Mouse (Mus musculus) splenic B cell, adult 2 months (primary cell): ENCODE results near the gene Gp1bb.

Experiments
- DNase-seq: peaks from one replicate; pipeline ENCODE4 v3.0.0-alpha.2; 2011; ENCODE audit warnings: low read depth, low spot score
- H3K27me3 ChIP-seq: 2 replicates; pipeline ENCODE4 v1.6.1; 2012; ENCODE audit warnings: mild to moderate bottlenecking, low read length, moderate library complexity, mixed read lengths; ENCODE audit not compliant: control insufficient read depth, poor library complexity, insufficient read depth, severe bottlenecking
- H3K36me3 ChIP-seq: 2 replicates; pipeline ENCODE4 v1.6.1; 2012; ENCODE audit warnings: mild to moderate bottlenecking, low read length, moderate library complexity, mixed read lengths; ENCODE audit not compliant: control insufficient read depth, poor library complexity, insufficient read depth, severe bottlenecking

Gp1bb gene

GRCm38 (mm10) chr16:18623751-18624540 lies 1.7 kb upstream of the Gp1bb start:
- Histone ChIP-seq H3K27me3 (no peaks in the 10 kb centered on the region; the same call in 1 of the 2 replicates), H3K36me3 (no peaks in the 10 kb centered on the region)
- no peak for DNase-seq

GRCm38 (mm10) chr16:18622916-18623750 lies 930 bp upstream of the Gp1bb start:
- Histone ChIP-seq H3K27me3 (no peaks in the 10 kb centered on the region; the same call in 1 of the 2 replicates), H3K36me3 (no peaks in the 10 kb centered on the region)
- DNase-seq = no peak

DNA sequence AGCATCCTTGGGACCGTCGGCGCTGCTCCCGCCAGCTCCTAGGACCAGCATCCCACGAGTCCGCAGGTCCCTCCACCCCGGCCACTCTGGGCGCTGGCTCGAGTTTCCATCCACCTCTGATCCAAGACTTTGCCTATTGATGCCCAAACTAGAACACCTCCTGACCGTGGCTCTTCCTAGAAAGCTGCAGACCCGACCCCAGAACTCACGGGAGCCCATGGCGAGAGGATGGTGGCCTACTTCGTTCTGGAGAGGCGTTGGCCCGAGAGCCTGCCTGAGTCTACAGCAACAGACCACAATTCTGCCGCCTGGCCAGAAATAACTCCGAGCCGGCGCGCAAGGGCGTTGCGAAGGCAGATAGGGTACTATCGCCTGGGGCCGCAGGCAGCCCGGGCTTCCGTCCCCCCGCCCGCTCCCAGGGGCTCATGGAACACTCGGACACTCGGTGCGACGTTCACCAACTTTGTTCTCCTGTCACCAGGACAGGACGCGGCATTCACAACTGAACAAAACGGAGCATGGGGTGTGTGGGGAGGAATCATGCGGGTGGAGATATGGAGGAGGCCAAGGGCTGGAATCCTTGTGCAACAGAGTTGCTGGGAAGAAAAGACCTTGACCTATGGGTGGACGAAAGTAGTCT lies 721 bp downstream of the Gp1bb start:
- no peak for DNase-seq
- no peaks in the 10 kb centered on the region; the same call in 1 of the 2 replicates for H3K27me3 ChIP-seq
- H3K36me3 ChIP-seq = no peaks in the 10 kb centered on the region

DNA sequence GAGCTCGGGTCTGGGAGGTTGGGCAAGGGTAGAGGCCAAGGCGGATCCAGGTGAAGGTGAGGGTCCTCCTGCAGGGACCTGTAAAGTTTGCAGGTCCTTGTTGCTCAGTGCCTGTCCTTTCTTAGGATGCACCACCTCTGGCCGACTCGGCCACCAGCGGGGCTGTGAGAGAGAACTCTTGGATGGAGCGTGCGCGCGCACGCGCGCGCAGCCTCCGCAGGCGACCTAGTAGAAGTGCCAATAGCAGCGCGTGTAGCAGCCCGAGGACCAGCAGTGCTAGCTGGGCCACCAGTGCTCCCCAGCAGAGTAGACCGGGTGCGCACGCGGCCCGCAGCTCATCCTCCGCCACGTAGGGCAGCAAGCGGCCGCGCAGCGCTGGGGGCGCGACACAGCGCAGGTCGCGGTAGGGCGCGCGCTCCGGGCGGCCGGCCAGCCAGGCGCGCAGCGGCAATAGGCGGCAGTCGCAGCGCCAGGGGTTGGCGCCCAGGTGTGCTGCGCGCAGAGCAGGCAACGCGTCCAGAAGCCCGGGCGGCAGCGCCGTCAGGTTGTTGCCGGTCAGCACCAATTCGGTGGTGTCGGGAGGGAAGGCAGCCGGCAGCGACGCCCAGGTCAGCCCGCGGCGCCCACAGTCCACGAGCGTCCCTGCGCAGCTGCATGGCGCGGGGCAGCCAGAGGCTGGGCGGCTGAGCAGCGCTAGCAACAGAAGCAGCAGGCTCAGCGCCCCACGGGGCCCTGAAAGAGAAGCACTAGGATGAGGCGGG lies 1.4 kb downstream of the Gp1bb start:
- no peaks in the 10 kb centered on the region; the same call in 1 of the 2 replicates for H3K27me3 ChIP-seq
- H3K36me3 ChIP-seq = no peaks in the 10 kb centered on the region
- DNase-seq = no peak

- no peaks in the 10 kb centered on the region for H3K36me3 ChIP-seq
- no peak for DNase-seq
- H3K27me3 ChIP-seq = no peaks in the 10 kb centered on the region; the same call in 1 of the 2 replicates
These were observed 2.0 kb downstream of the Gp1bb start for GRCm38 (mm10) chr16:18620201-18620600.

DNA sequence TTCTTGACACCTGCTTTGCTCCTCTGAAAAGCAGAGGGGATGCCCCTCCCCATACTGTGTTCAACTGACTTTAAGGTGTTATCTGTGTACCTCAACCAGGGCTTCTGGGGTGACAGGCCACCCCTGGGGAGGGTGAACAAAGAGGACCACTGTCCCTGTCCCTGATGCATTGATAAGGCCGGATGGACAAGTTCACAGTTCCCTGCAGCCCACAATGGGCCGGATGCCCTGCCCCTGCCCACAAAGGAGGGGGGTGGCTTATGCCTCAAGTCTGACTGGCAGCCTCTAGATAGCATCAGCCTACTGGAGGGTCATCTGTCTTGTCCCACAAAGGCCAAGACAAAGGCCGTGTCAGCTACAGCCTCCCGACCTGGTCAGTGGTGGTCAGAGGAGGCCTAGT lies 3.1 kb downstream of the Gp1bb start:
- H3K27me3 ChIP-seq = no peaks in the 10 kb centered on the region; the same call in 1 of the 2 replicates
- DNase-seq = no peak

GRCm38 (mm10) chr16:18618297-18618696 lies 3.9 kb downstream of the Gp1bb start:
- H3K27me3 ChIP-seq = no peaks in the 10 kb centered on the region; the same call in 1 of the 2 replicates
- H3K36me3 ChIP-seq = no peaks in the 10 kb centered on the region
- DNase-seq = no peak

More for the DNA sequence above, 3.1 kb downstream of the Gp1bb start:
- H3K36me3 ChIP-seq = no peaks in the 10 kb centered on the region

GRCm38 (mm10) chr16:18617370-18618065 lies 4.7 kb downstream of the Gp1bb start:
- Histone ChIP-seq H3K36me3 (no peaks in the 10 kb centered on the region), H3K27me3 (no peaks in the 10 kb centered on the region; the same call in 1 of the 2 replicates)
- DNase-seq = peak; percentile 84

DNA sequence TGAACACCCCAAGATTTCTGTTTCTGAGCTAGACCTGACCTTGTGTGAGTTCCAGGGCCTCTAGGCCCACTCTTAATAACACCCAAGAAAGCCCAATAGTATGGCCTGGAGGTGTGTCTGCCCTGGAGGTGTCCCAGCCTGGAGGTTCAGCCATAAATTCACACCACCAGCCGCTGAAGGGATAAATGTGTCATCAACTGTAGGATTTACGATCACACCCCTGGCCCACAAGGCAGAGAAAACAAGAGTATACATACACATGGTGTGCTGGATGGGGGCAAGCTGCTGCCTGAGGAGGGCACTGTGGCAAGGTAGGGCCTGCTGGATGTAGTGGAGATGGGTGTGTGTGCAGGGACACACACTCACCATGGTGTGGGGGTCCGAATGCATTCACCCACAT lies 8.9 kb downstream of the Gp1bb start:
- Histone ChIP-seq H3K27me3 (no peaks in the 10 kb centered on the region), H3K36me3 (no peaks in the 10 kb centered on the region)
- no peak for DNase-seq

- Histone ChIP-seq H3K36me3 (no peaks in the 10 kb centered on the region), H3K27me3 (no peaks in the 10 kb centered on the region)
- no peak for DNase-seq
These were observed 10.5 kb downstream of the Gp1bb start for GRCm38 (mm10) chr16:18611752-18612151.

DNA sequence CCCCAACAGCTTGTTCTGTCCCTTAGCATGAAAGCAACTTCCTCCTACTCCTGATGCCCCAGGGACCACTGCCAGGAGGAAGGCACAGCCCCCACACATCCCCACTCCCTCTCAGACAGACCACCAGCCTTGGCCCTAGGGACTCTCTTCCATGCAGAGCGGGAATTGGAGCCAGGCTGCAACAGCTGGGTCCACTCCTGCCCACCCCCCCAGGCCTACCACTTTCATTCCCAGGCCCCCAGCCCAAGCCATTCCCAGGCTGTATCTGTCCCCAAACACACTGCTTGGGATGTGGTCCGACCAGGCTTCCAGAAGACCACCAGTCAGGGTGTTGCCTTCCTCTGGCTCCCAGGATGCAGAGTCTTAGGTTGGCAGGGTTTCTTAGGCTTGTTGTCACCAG lies 13.1 kb downstream of the Gp1bb start:
- no peak for DNase-seq
- no peaks in the 10 kb centered on the region for H3K27me3 ChIP-seq
- H3K36me3 ChIP-seq = no peaks in the 10 kb centered on the region

DNA sequence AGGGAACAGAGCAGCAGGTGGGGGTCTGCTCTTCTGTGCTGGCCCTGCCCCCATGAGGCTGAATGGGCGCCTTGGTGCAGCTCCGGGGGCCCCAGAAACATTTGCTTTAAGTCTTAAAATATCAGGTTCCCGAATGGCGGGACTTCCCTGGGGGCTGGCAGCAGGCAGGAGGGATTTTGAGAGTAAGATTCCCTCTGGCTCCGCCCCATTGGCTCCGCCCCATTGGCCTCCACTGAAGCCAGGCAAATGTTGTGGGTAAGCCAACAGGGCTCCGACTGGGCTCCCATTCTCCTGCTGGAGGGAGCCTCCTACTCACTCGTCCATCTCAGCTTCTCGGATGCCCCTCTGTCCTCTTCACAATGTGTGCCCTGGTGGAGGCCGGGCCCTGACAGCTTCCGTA lies 14.0 kb downstream of the Gp1bb start:
- Histone ChIP-seq H3K27me3 (no peaks in the 10 kb centered on the region), H3K36me3 (no peaks in the 10 kb centered on the region)
- no peak for DNase-seq

- H3K36me3 ChIP-seq = no peaks in the 10 kb centered on the region
- DNase-seq = no peak
- H3K27me3 ChIP-seq = no peaks in the 10 kb centered on the region
These were observed 16.5 kb downstream of the Gp1bb start for GRCm38 (mm10) chr16:18605705-18606104.

GRCm38 (mm10) chr16:18604267-18604701 lies 17.9 kb downstream of the Gp1bb start:
- DNase-seq = no peak
- Histone ChIP-seq H3K27me3 (no peaks in the 10 kb centered on the region), H3K36me3 (no peaks in the 10 kb centered on the region)
